Mouse (Mus musculus) left cerebral cortex, postnatal 4 days (tissue): ENCODE data around the gene Gm4064. TPM values are rescaled to one million over a fixed set of nuclear protein-coding genes. Genes with fewer than 3 reads are reported as not detected.
"Not testable (repeated sequence)": the region's sequence is repeated elsewhere in the genome, so short reads cannot be mapped to it uniquely, and the experiment has no call there.

Experiments used
- DNase-seq: peaks from one replicate; pipeline ENCODE4 v3.0.0-alpha.2; 2022
- intact Hi-C: fragments of 180-260 bp; cut with DNase I; formaldehyde crosslinking; loops from one replicate; pipeline ENCODE4 v1.15.1; 2025
- total RNA-seq, 2 experiments: library from RNA; stranded (reverse); gene quantifications; 2 replicates each; pipeline ENCODE4 v1.2.3; 2021

Gene Gm4064
- total RNA-seq, result not detected

DNA sequence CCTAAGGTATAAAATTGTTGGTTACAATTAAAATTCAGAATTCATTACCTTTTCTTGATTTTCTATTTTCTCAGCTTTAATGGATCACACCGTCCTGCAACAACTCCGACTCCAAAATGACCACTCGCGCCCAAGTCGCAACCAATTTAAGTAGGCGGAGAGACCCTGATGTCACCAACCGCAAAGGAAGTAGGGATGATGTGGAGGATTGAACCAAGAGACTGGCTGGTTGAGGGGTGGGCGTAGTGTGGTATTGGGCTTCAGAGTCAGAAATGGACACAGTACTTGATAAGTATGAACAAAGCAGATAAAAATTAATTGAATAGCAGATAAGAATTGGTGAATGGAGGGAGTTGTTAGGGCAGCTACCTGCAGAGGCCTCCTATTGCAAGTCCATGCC is at the start of gene Gm4064:
Gm4064 (minus strand) TSS at position 101 of the 400 bp plus-strand sequence.
- intact Hi-C loops, DNase-seq: not testable (repeated sequence)

DNA sequence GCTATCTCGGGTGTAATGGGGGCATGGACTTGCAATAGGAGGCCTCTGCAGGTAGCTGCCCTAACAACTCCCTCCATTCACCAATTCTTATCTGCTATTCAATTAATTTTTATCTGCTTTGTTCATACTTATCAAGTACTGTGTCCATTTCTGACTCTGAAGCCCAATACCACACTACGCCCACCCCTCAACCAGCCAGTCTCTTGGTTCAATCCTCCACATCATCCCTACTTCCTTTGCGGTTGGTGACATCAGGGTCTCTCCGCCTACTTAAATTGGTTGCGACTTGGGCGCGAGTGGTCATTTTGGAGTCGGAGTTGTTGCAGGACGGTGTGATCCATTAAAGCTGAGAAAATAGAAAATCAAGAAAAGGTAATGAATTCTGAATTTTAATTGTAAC is 34.4 kb upstream of the Gm4064 start, which contains the start of the genes Rbmy and Gm10256:
Rbmy (plus strand) TSS at position 301 of the 400 bp plus-strand sequence.
Gm10256 (plus strand) TSS at position 320 of the 400 bp plus-strand sequence.
- intact Hi-C loops, DNase-seq: not testable (repeated sequence)

Other genes with a start within 250 kb of the Gm4064 start
- gene H2al2c, start 197.1 kb downstream of the Gm4064 start, total RNA-seq, result not detected
- gene Sry, start 132.5 kb downstream of the Gm4064 start, total RNA-seq, result not detected
- not detected for gene H2al2b, start 75.5 kb downstream of the Gm4064 start, total RNA-seq
- gene Rbmy, start 34.5 kb upstream of the Gm4064 start, total RNA-seq, result not detected
- gene Gm10256, start 34.5 kb upstream of the Gm4064 start, total RNA-seq, result under 1 TPM in 1 of 2 experiments, not detected in 1; 0.28 TPM
- not detected for gene Gm10352, start 104.8 kb upstream of the Gm4064 start, total RNA-seq
- not detected for gene Gm29289, start 136.4 kb upstream of the Gm4064 start, total RNA-seq